Mouse (Mus musculus) common myeloid progenitor, adult 5-6 weeks (primary cell): Measurements from ENCODE around the gene Acbd5. TPM values are rescaled to one million over a fixed set of nuclear protein-coding genes. Genes with fewer than 3 reads are reported as not detected.

Source experiments
- ATAC-seq: replicated peaks from 2 replicates; pipeline ENCODE4 v1.8.0; 2016; ENCODE audit warnings: low read depth, mild to moderate bottlenecking, moderate TSS enrichment, inconsistent platforms; ENCODE audit not compliant: poor library complexity, severe bottlenecking
- total RNA-seq: library from RNA; stranded (forward); fragments of 200-1000, 187-1606 nt; gene quantifications from 2 replicates; pipeline ENCODE4 v1.2.3, GENCODE M21; 2017

Acbd5 gene
- total RNA-seq, 1 experiment from 2014 or later: 29.0 TPM

- peak; percentile 99 for ATAC-seq
These were observed 15.4 kb upstream of the Acbd5 start for GRCm38 (mm10) chr2:23052523-23052922.

GRCm38 (mm10) chr2:23068370-23068737 is 387 bp downstream of the Acbd5 start:
- peak; percentile 24 for ATAC-seq

DNA sequence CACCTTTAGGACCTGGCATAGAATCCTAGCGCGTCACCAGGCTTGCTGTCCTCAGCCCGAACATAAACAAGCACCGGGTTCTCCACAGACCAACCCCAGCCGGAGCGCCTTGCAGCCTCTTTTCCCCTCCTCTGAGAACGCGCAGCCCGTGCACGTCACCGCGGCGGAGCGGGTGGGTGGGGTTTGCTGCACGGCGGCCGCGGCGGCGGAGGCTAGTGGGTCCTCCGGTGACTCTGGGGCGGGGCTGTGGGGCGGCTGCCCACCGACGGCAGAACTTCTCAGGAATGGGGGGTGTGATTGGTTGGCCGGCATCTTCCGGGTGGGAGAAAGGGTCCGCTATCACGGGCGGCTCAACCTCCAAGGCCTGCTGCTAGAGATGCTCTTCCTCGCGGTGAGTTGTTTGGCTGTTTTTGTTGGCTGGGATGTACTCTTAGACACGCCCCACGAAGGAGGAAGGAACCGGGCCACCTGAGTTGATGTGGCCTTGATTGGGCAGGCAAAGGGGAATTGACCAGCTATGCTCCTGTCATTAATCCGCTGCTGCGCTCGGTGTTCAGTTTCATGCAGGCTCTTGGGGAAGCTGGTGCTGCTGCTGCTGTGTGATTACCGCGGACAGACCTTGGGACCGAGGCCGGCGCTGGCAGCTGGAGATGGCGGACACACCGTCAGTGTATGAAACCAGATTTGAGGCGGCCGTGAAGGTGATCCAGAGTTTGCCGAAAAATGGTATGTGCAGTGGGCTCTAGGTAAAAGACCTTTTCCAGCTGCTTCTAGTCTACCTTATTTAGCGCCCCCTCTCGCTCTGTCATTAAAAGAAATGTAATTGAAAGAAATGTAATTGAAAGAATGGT is 1.2 kb downstream of the Acbd5 start:
- peak; percentile 65 for ATAC-seq

- no peak for ATAC-seq
These were observed 2.5 kb downstream of the Acbd5 start for GRCm38 (mm10) chr2:23070491-23070890.

- ATAC-seq: no peak
These were observed 3.4 kb downstream of the Acbd5 start for GRCm38 (mm10) chr2:23071406-23071805.

GRCm38 (mm10) chr2:23075846-23076245 is 7.9 kb downstream of the Acbd5 start:
- ATAC-seq: no peak

GRCm38 (mm10) chr2:23076783-23077182 is 8.8 kb downstream of the Acbd5 start:
- ATAC-seq: no peak

- ATAC-seq: no peak
These were observed 9.7 kb downstream of the Acbd5 start for GRCm38 (mm10) chr2:23077693-23078092.

GRCm38 (mm10) chr2:23078588-23078987 is 10.6 kb downstream of the Acbd5 start:
- no peak for ATAC-seq

DNA sequence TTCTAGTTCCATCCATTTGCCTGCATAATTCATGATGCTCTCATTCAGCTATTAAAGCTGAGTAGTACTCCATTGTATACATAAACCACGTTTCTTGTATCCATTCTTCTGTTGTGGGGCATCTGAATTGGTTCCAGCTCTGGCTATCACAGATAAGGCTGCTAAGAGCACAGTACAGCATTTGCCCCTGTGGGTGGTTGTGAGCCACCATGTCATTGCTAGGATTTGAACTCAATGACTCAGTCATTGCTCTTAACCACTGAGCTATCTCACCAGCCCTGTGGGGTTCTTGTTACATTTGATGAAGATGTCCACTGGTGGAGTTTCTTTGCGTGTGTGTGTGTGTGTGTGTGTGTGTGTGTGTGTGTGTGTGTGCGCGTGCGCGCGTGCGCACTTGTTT is 16.6 kb downstream of the Acbd5 start:
- ATAC-seq: no peak

GRCm38 (mm10) chr2:23092216-23092615 is 24.2 kb downstream of the Acbd5 start:
- peak; percentile 90 for ATAC-seq

GRCm38 (mm10) chr2:23097028-23097427 is 29.1 kb downstream of the Acbd5 start:
- ATAC-seq: peak; percentile 47; the same call in 1 of the 2 replicates

DNA sequence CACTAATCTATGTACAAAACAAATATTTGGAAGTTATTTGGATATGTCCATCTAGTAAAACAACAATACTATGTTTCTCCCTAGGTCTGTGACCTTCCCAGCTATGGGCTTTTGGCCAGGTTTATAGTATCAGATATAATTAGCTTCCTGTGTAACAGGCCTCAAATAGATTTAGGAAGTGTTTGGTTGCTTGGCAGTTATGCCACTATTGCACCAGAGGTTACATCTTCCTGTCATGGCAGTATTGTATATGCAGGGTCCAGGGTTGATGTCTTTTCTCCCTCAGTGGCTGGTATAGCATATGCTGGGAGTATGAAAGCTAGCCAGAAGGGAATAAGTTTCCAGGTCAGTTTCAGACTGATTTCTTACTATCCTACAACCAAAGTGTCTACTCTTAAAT is 34.3 kb downstream of the Acbd5 start:
- no peak for ATAC-seq

DNA sequence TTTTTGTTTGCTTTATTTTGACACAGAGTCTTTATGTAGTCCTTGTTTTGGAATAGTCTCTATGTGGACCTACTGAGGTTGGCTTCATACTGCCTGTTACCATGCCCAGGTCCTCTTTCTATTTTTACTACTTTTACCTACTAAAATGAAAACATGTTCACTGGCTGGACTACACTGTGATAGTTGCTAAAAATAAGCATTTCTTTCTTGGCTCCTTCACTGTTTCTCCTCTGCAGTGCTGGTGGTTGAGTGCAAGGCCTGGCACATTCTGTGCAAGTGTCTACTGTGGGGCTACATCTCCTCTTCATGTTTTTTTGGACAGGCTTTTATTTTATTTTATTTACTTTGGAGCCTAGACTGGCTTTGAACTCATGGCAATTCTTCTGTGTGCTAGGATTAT is 51.6 kb downstream of the Acbd5 start:
- ATAC-seq: no peak

DNA sequence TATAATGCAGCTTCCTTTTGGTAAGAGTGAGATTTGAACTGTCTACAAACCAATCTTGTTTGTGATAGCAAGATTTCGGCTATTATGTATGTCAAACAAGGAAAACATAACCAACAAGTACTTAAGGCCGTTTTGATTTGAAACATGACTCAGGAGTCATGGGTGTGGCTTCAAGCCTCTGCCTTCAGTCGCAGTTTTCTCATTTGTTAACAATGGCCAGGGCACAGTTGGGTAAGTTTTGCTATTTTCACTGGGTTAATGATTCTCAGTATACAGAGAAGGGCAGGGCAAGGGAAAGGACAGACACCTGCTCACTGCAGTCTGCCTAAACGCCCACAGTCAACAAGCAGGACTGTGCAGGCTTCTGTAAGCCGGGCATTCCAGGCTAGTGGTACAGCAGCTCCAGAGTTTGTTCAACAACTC is 87.2 kb downstream of the Acbd5 start:
- peak; percentile 6 for ATAC-seq

DNA sequence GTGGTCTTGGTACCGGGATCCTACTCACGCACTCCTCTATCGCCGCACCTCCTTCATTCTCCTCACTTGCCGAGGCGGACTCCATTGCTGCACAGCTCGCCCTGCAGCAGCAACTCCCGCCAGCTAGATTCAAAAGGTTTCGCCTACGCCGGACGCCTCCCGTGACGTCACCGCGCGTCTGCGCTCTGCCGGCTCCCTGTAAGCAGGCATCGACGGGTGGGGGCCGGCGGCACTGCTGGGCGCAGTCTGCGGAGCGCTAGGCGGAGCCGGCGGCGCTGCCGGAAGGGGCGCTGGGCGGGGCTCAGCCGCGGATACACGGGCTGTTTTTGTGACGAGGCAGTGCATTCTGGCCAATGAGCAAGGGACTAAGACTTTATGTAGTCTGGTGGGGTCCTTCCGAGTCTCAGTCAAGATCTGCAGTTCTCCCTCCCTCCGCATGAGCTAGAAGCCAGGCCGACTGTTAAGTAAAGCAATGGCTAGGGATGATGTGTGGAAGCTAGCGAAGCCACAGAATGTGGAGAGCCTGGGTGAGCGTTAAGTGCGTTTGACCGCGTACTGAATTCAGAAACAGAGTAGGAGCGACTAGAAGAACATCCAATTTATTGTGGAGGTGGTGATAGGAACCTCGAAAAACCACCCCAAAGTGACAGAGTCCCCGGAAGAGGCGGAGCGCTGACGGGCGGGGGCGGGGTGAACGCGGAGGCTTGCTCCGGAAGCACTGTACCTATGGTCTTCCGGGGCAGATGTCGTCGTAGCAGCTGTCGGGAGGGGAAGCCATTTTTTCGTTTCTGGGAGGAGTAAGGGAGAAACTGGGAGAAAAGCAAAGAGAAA is 88.0 kb downstream of the Acbd5 start, which contains the start of the genes Mastl and Yme1l1:
TSS of gene Mastl (minus strand) at position 248 of the 831 bp plus-strand sequence.
TSS of gene Yme1l1 (plus strand) at position 593 of the 831 bp plus-strand sequence.
- ATAC-seq: peak; percentile 84

GRCm38 (mm10) chr2:23156608-23157081 is 88.7 kb downstream of the Acbd5 start:
- ATAC-seq: peak; percentile 42
